Mouse (Mus musculus): ENCODE measurements around the gene Ric1.

GRCm38 (mm10) chr19:29643194-29643922 lies 121.3 kb downstream of the Ric1 start:
- TF ChIP-seq CTCF (conservative IDR thresholded peaks at IDR 0.05; ENCODE audit: low read length), result no peak
- no peak for TF ChIP-seq NANOG (IDR thresholded peaks at IDR 0.05; ENCODE audit: borderline replicate concordance, low read length)

All from E14TG2a.4 (cell line).